Mouse (Mus musculus) heart, postnatal 4 days (tissue): ENCODE measurements around the gene Disp3. TPM values are rescaled to one million over a fixed set of nuclear protein-coding genes. Genes with fewer than 3 reads are reported as not detected.

ENCODE experiments used
- DNase-seq: peaks from one replicate; pipeline ENCODE4 v3.0.0; 2021
- total RNA-seq, 2 experiments: library from RNA; stranded (reverse); gene quantifications; 2 replicates each; pipeline ENCODE4 v1.2.3; 2021

Gene Disp3
- total RNA-seq: under 1 TPM; 0.14 to 0.19 TPM

DNA sequence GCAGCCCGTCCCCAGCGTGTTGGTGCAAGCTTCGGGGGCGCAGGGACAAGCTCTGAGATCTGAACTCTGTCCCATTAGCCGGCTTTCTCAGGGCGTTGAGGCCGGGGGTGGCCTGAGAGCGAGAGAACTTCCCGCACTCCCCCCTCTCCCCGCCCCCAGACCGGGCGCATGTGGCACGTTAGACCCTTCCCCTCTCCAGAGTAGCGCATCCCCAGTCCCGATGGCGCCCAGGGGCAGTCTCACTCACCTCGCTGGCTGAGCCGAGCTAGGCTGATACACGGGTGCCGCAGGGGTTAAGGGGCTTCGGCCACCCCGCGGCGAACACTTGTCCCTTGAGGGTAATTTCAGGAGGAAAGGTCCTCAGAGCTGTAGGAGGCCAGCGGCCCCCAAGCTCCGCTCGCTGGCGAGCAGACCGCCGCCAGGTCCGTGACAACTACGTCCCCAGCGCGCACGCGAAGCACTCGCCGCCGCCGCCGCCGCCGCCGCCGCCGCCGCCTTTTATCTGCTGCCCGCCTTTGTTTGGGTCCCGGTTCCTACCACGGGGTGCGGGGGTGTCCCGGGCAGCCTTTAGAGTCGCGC, at the start of gene Disp3:
Disp3 (minus strand) TSS at position 490 of the 579 bp plus-strand sequence.
- DNase-seq: no peak

GRCm38 (mm10) chr4:148330269-148330668, 42.5 kb upstream of the Disp3 start:
- no peak for DNase-seq

DNA sequence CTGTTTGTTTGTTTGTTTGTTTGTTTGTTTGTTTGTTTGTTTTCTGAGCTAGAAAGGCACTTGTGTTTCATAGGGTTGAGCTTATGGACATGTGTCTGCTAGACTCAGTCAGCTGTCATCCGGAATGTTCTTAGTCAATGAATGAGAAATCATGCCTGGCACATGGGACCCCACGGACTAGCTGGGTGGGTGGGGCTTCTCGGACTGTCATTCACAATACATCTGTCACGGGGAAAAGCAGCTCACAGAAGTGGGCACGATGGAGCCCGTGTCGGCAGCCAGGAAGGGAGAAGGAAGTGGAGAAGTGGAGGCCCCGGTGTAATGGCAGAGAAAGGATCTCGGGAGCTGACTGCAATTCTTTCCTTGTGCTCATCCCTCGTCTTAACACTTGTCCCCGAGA, 41.7 kb upstream of the Disp3 start:
- no peak for DNase-seq

- no peak for DNase-seq
These were observed 40.5 kb upstream of the Disp3 start for GRCm38 (mm10) chr4:148328237-148328636.

GRCm38 (mm10) chr4:148327266-148327997, 39.7 kb upstream of the Disp3 start:
- DNase-seq: peak; percentile 23

DNA sequence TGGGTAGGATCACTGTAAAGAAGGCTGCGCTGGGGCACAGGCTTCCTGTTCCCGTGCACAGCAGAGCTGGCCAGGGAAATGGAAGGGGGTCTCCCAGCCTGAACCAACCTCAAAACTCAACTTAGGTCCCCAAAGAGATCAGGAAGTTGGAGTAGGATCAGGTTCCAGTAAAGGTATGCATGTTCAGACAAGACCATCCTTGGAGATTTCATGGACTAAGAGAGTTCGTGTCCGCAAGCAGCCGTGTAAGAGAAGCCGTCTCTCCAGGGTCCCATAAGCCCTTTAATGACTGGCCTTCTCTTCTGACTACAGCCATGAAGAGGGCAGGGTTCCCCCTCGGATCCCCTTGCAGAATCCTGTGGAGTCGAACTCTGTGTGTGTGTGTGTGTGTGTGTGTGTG, 39.0 kb upstream of the Disp3 start:
- no peak for DNase-seq

- no peak for DNase-seq
These were observed 38.2 kb upstream of the Disp3 start for GRCm38 (mm10) chr4:148325951-148326350.

DNA sequence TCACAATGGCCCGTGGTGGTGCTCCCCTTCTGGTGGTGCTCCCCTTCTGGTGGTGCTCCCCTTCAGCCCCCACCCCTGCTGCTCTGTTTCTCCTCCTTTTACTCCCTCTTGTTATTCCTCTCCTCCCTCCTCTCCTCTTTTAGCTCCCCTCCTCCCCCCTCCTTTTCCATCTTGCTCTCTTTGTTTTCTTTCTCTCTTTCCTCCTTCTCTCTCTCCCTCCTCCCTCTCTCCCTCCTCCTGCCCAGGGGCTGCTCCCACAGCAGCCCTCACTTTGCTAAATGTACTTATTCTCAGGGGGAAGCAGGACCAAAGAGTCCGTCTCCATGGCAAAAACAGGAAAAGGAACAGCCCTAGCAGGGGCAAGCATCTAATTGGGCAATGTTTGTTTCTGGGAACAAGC, 37.3 kb upstream of the Disp3 start:
- no peak for DNase-seq

DNA sequence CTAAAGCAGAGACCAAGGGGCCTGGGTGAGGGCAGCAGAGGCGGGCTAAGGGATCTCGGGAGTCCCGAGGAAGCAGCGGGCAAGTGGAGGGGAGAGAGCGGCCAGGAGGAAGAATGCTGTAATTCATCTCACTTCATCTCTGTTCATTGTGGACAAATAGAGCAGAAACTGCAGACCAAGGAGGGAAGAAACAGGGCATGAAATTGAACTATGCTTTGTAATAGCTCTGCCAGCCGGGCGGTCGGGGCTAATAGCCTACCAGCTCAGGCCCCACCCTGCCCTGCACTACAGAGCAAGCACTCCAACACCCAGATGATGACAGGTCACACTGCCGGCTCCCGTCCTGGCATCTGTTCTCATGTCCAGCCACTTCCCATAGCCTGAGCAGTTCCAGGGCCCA, 34.4 kb upstream of the Disp3 start:
- no peak for DNase-seq

DNA sequence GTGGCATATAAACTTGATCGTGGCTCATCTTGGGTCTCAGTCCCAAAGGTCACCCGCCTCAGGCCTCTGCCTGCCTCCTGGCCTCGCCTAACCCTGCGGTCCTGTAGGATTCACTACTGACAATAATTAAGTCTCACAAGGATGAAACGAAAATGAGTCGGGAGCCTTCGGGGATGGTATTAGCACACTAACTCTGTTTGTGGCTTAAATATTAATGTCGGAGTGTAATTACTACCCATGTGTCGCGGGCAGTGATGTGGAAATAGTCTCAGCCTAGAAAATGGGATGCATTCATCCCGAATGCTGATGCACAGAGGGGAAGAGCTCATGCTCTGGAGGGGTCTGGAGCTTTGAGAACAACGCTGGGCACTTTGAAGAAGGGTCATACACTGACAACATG, 31.6 kb upstream of the Disp3 start:
- no peak for DNase-seq

- DNase-seq: no peak
These were observed 27.8 kb upstream of the Disp3 start for GRCm38 (mm10) chr4:148315377-148316175.

DNA sequence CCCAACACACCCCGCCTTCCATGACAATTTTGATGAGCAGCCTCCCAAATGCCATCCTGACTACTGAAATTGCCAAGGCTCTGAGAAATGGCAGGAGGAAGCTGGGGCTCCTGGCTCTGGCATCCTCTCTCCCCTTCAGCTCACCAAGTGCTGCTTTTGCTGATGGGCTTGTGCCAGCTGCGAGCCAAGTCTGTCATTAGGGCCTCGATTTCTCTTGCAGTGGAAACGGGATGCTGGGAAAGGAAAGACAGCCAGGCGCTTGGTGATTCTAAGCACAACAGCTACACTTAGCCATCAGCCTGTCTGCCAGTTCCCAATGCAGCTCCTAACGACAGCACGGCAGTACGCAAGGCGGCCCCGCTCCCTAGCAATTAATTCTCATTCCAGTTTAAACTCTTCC, 26.6 kb upstream of the Disp3 start:
- DNase-seq: no peak

- no peak for DNase-seq
These were observed 25.8 kb upstream of the Disp3 start for GRCm38 (mm10) chr4:148313601-148314000.

GRCm38 (mm10) chr4:148312296-148313116, 24.7 kb upstream of the Disp3 start:
- DNase-seq: no peak

GRCm38 (mm10) chr4:148310845-148311244, 23.1 kb upstream of the Disp3 start:
- DNase-seq: no peak

GRCm38 (mm10) chr4:148310126-148310525, 22.4 kb upstream of the Disp3 start:
- no peak for DNase-seq

GRCm38 (mm10) chr4:148306406-148307083, 18.8 kb upstream of the Disp3 start:
- DNase-seq: peak; percentile 14

DNA sequence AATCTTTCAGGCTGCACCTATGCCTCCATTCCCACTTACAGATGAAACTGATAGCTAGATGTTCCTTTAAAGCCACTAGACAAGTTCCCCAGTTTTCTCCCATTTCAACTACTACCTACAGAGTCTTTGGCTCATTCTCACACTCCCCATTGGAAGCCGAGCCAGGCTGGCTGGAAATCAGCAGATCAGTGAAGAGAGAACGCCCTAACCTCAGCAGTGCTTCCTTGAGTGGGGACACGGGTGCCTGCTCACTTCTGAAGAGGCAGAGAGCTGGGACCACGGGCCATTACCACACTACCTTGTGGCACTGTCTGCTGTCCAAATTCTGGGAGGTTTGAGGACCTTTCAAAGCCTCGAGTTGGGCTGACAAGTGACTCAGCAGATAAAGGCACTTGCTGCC, 11.0 kb upstream of the Disp3 start:
- DNase-seq: no peak

- no peak for DNase-seq
These were observed 9.9 kb upstream of the Disp3 start for GRCm38 (mm10) chr4:148297640-148298039.

GRCm38 (mm10) chr4:148293319-148293718, 5.6 kb upstream of the Disp3 start:
- DNase-seq: peak; percentile 71

- no peak for DNase-seq
These were observed 4.1 kb upstream of the Disp3 start for GRCm38 (mm10) chr4:148291849-148292248.

- no peak for DNase-seq
These were observed 3.3 kb upstream of the Disp3 start for GRCm38 (mm10) chr4:148291080-148291479.
